Mouse (Mus musculus) B cell, adult 2 months (primary cell): ENCODE measurements at regions not wholly inside any gene's neighbourhood (a gene's known extent, or its start where the extent isn't known, plus 50 kb on each side); places are given as distances from the start of the nearest gene placed in this dataset.

Source experiments
- DNase-seq, 2 experiments: peaks; one replicate each; pipeline ENCODE4 v3.0.0; 2022

DNA sequence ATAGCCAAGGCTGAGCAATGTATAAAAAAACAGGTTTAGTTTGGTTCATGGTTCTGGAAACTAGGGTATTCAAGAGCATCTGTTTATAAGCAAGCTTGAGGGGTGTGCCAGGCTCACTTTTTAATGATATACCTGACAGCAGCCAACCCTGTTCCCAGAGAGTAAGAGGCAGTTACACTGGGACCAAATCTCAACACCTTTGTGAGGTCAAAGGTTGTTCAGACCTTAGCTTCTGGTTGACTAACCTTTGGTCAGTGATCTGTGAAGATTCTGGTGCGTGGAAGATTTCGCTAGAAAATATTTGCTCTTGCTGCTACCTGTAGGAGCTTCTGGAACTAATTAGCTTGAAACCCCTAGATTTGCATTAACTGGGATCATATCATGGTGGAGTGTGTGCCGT, 140.8 kb downstream of the Bod1 start:
- no peak for DNase-seq

DNA sequence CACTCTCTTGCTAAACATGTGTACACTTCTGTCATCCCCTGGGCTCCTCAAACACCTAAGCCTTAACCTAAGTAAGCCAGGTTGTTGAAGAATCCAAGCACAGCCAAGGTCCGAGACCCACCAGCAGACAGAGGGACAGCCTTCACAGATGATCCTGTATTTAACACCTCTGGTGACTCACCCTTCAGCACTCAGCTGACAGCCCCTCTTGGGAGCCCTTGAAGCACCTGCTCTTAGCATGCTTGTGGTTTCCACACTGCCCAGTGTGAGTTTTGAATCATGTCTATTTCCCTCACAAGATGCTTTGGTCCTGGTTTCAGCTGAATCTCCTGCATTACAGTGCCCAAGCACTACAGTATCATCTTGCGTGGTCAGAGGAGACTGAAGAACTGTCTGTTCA, 142.0 kb downstream of the Bod1 start:
- DNase-seq = no peak

DNA sequence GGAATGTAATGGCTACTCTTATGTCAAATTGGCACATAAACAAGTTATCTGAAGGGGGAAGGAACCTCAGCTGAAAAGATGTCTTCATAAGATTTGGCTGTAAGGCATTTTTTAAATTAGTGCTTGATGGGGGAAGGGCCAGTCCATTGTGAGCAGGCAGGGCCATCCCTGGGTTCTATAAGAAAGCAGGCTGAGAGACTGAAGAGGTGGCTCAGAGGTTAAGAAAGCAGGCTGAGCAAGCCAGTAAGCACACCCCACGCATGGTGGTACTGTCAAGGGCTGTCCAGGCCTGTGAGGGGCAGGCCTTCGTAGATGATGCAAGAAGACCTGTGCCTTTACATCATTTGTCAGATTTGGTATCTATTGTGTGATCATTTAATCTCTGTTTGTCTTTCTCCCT, 147.0 kb downstream of the Bod1 start:
- DNase-seq = no peak

DNA sequence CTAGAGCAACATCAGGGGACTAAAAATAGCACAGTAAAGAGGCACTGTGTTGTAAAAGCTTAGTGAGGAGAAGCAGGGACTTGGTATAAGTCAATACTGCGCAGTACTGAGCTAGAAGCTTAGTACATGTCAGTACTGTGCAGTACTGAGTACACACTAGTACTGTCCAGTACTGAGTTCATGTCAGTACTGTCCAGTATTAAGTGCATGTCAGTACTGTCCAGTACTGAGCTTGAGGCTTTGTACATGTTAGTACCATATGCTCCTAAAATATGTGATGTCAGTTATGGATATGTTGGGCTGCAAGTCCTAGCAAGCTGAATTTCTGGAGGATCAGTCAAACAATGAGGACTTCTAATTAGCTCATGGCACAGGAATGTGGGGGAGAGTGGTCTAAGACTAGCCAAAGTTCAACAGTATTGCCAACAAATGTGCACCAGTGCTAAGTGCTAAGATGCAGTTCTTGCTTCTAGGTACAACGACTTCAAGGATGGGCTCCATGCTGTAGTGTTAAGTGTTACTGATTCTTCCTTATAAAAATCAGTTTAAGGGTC, 147.5 kb downstream of the Bod1 start:
- DNase-seq = no peak

DNA sequence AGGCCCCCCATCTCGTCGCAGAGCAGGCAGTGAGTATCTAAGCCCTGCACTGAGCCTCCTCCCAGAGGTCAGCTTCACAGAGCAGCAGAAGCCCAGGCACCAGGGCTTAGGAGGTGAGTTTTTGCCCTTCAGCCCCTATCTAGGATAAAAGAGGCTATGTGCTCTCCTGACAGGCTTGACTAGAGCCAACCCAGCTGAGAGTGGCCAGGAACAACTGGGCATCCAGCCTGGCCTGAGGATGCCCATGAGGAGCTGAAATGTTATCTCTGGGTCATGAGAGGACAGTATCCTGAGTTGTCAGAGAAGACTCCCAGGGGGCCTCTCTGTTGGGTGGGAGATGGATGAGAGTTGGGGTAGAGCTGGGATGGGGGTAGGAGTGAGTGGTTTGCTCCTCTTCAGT, 149.6 kb downstream of the Bod1 start:
- no peak for DNase-seq

DNA sequence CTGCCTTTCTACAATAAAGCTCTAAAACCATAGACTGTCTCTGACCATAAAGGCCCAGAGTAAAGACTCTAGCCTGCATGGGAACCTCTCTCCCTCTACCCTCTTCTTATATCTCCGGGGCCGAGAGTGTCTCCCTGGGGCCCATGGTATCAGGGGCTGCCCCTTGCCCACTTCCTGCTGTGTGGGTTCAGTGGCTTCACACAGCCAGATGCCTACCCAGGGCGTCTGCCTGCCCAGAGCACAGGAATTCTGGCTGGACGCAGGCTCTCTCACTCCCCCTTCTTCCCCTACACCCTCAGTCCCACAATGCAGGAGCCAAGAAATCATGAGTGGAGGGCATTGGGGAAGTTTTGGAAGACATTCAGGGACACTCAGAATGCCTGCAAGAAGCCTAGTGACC, 150.8 kb downstream of the Bod1 start:
- no peak for DNase-seq

DNA sequence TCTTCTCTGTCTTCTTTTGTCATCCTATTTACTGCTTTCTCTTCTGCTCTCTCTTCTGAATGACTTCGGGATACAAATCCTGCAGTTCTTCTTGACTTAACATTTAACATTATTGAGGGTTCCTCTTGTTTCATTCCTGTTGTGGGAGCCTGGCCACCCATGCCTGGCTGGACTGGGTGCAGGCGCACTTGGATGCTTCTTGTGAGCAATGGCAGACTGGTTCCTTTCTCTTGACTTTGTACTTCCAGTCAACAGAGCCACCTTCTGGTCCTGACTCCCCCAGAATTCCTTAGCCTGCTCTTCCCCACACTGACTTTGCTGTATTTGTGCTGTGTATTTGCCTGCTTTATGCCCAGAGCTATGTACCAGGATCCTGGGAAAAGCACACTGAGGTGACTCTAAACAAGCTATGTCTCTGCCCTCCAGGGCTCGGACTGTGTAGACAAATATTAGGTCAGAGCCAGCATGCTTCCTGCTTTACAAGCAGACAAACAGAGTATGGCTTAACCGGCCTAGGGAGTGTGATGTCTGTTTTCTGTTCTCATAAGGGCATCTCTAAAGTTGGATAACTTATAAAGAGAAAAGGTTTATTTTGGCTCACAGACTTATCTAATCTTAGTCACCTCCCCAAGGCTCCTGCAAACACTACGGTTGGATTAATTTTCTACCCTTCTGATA, 133.5 kb upstream of the Stc2 start:
- no peak for DNase-seq

DNA sequence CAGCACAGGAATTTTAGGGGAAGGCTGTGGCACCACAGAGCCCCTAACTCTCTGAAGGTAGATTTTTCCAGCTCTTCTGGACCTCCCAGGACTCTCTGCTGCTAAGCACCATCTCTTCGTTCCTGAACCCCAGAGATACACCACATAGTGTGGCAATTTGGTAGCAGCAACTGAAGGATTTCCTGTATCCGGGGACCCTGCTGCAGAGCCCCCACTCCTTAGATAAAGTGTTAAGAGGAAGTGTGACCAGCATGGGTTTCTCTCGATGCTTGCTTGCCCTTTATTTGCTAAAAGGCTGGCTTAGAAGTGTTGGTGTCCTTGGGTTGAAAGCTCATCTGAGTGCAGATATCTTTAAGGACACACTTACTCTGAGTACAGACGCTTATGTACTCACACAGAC, 115.6 kb upstream of the Stc2 start:
- no peak for DNase-seq

DNA sequence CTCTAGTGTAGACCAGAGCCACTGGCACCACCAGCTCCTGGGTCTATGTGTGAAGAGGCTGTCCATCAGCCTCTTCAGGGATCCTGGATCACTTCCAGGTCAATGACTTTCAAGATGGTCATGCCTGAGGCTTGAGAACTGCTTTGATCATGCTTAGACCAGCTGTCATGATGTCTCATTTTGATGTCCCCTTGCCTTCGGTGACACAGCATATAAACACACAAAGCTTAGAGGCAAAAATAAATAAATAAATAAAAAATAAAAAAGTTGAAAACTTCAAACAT, 111.1 kb upstream of the Stc2 start:
- DNase-seq = no peak

DNA sequence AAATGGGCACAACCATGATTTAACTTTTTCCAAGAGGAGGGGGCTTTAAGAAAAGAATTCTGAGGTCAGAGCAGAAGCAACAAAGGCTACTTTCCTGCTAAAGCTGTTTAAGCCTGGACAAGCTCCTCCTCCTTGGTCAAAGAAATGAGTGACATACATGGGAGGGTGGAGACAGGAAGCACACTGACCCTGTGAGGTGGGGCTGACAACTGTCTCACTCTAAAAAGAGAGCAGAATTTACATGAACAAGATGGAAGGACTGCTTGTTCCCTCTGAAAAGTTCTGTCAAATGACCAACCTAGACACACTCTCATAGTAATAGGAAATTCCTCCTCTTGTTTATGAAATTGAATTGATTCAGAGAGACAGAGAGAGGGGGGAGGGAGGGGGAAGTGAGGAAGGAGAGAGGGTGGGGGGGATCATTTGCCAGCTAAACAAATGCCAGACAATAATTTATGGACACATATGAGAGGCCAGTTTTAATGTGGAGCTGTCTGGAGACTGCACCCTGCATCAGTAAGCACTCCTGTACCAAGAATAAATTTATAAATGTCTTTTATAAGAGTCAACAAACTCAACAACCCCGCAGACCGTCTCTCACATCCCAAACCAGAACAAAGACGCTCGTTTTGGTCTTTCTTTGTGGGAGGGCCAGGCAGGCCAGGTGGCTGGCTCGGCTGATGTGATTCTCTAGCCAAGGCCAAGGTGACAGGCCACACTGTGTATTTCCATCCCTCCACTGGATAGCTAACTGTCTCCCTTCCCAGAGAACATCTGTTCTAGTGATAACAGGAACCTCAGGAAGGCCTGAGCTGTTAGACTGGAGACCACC, 110.6 kb upstream of the Stc2 start:
- DNase-seq = no peak

DNA sequence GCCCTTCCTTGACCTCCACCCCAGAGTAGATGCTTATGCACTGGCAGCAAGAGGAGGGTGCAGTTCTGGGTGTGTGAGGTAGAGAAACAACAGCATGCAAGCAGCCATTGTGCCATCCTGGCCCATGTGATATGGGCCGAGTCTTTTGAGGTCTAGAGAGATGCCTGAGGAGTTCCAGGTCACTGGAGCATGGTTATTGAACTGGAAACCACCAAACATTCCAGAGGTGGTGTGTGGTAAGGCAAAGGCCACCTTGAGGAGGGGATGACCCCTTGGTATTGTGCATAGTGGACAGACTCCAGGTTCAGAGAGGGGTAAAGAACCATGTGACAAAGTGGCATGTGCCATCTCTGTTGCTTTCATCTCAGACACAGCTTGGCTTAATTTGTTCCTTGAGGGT, 107.9 kb upstream of the Stc2 start:
- no peak for DNase-seq

DNA sequence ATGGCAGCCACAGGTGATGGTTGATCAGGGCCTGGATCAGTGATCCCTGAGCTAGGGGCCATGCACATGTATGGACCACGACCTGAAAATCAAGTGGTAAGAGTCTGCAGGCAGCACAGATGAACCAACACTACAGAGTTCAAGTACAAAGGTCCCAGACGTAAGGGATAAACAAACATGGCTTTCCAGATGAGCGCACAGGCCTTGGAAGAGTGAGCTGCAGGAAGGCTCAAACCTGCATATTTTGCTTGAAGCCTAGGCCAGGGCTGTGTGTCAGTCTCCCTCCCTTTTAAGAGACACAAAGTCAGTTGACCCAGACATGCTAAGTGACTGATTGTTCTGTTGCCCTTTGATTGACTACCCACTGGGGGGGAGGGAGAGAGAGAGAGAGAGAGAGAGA, 107.2 kb upstream of the Stc2 start:
- no peak for DNase-seq

DNA sequence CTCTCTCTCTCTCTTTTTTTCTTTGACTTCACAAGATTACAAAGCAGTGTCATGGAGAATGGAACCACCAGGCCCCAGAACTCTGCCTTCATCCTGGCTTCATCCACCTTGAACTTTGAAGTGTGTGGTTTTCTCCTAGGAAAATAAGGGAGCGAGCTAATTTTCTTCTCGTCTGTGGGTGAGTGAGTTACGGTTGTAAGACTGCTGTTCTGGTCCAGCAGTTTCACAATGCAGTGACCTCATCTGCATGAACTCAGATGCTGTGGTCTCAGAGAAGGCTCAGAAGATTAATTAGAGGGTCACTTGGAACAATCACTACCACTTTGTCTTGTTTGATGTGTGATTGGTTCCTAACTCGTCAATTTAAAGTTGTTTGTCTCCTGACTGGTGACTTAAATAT, 103.1 kb upstream of the Stc2 start:
- no peak for DNase-seq

DNA sequence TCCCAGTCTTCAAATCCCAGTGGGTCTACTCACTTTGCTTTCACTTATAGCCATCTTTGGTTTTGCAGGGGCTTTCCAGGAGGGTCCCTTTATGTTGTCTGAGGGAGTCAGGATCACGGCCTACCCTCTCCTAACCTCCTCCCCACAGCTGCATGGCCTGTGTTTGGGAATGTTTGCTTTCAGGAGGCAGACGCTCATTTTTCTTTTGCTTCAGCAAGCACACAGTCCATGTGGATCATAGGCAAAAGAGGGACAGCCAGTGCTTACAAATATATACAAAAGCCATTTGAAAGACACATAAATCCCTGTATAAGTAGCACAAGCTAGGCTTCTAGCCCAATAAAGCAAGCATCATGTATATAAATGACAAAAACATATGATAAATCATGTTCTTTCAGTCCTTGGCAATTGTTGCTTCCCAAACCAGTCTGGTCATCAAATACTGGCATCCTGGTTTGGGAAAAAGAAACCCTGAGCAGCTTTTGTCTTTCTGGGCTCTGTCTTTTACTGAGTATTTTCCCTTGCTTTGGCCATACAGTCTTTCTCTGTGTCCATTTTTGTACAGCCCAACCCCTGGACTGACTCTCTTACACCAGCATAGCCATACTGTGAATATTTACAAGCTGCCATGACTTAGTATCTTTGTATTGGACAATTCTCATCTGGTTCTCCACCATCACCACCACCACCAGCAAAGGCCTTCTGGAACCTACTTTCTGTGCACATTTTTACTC, 101.0 kb upstream of the Stc2 start:
- no peak for DNase-seq

DNA sequence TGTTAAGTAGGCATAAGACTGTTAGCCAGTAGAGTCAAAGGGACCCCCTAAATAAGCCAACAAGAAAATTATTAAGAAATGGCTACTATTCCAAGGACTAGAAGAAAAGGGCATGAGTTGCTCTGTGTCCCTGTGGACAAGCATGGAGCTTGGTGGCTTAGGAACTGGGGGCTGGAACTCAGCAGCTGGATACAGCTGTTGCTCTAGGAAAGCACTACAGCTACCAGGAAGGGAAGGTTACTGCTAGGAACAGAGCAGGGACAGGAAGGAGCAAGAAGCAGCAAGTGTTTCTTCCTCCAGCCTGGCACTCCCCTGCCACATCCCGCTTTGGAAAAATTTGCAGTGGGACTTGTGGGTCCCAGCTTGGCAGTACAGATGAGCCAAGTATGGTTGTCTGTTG, 95.0 kb upstream of the Stc2 start:
- no peak for DNase-seq

DNA sequence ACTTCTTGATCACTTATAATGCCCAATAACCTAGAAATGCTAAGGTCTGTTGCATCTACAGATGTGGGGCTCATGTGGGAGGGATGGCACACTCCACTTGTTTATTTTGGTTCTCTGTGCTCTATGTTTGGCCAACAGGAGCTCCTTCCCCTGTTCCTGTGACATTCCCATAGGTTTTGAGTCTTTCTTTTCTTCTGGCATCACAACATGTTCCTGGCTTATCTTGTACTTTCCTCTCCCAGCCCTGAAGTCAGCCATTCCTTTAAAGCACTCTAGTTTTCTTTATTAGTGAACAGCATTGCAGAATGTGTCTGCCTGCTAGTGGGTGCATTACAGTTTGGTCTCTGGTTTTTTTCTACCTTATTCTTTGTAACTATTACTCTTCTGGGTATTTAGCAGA, 92.6 kb upstream of the Stc2 start:
- DNase-seq = no peak

DNA sequence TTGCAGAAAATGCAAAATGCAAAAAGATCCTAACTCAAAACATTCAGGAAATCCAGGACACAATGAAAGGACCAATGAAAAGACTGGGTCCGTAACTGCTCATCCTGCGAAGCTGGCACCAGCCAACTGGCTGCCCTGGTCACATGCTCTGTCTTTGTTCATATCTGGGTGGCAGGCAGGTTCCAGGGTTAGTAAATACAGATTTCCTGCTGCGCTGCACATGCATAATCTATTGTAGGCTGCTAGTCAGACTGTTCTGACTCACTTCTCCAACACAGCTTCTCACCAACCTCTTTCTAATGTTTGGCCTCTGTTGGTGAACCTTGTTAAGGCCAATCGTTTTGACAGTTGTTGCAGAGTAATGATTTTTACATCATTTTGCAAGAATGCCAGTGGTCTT, 92.0 kb upstream of the Stc2 start:
- DNase-seq = no peak

DNA sequence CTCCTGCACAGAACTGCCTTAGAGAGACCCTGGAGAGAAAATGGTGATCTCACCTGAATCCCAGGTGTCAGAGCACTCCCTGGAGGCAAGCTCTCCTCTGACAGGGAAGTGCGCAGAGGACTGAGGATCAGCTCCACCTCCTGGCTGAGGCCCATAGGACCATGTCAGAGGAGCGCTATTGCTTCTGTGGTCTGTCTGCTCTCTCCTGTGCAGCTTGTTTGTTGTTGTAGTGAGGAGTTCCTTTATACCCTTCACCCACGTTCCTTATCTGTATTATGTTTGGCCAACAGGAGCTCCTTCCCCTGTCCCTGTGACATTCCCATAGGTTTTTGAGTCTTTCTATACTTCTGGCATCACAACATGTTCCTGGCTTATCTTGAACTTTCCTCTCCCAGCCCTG, 91.5 kb upstream of the Stc2 start:
- no peak for DNase-seq

DNA sequence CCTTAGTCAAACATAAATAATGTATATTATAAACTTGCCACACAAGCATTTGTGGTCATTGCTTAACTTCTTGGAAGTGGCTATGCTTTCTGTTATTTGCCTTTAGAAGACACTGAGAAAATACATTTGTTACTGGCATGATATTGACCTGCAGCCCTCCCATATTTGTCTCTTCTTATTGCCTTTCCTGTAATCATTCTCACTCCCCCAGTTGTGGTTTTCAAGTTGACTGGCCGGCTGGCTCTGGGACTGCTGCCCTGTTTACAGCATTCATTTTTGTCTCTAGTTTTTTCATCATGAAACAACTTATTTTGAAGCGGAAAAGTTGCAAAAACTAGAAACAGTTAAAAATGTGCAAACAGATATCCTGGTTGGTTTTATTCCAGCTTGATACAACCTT, 57.5 kb upstream of the Stc2 start:
- DNase-seq = no peak
